Mouse (Mus musculus): ENCODE measurements around the gene Ifitm3. TPM values are rescaled to one million over a fixed set of nuclear protein-coding genes. Genes with fewer than 3 reads are reported as not detected.

Gene Ifitm3
- polyA plus RNA-seq (2015; fragmentation: Nextera tagmentation; extraction: Ambion mirVana) = 36.8 and 54.6 TPM in 2 replicates

- no peak within 1 kb of the TSS for H3K9ac ChIP-seq
- WGBS = 40% methylated on average over 10 of the region's 10 CpGs
Measured at GRCm38 (mm10) chr7:141010593-141010992, at the start of gene Ifitm3. TSS of gene Ifitm3 (minus strand) at chr7:141010770.

GRCm38 (mm10) chr7:141059929-141060328 is 49.4 kb upstream of the Ifitm3 start:
- Histone ChIP-seq H3K36me3 (peaks cover 12% of the 10 kb centered on the region; the same call in 1 of the 2 replicates), H3K4me3 (peak overlapping the region; percentile 76), H3K9ac (peak overlapping the region; percentile 94), H3K4me1 (replicated peaks) (peaks cover 34% of the 10 kb centered on the region), H3K27ac (replicated peaks) (peak overlapping the region; percentile 94), H3K9me3 (no peaks in the 10 kb centered on the region), H3K4me2 (peak overlapping the region; percentile 62), H3K27me3 (no peaks in the 10 kb centered on the region)
- ATAC-seq (ENCODE audit: low FRiP score, low read depth) = peak; percentile 2; the same call in 1 of the 2 replicates
- WGBS = 58% methylated on average over 2 of the region's 2 CpGs

More at GRCm38 (mm10) chr7:141010593-141010992, at the start of gene Ifitm3:
- no peaks in the 10 kb centered on the region for H3K9me3 ChIP-seq
- peak within 1 kb of the TSS; percentile 35 for H3K4me2 ChIP-seq
- no peak for ATAC-seq (ENCODE audit: low FRiP score, low read depth)
- peaks cover 6% of the 10 kb centered on the region; the same call in 1 of the 2 replicates for H3K4me1 ChIP-seq (replicated peaks)
- peak within 1 kb of the TSS; percentile 19; the same call in 1 of the 2 replicates for H3K4me3 ChIP-seq
- no peaks in the 10 kb centered on the region for H3K36me3 ChIP-seq
- H3K27me3 ChIP-seq = no peaks in the 10 kb centered on the region
- H3K27ac ChIP-seq (replicated peaks) = no peak within 1 kb of the TSS

GRCm38 (mm10) chr7:141058601-141059341 is 48.2 kb upstream of the Ifitm3 start:
- WGBS = 95% methylated on average over 14 of the region's 14 CpGs
- Histone ChIP-seq H3K4me2 (no peak overlapping the region), H3K36me3 (0 out of 2 replicates have a peak, but pooled peaks cover 2% of the 10 kb centered on the region), H3K9me3 (no peaks in the 10 kb centered on the region), H3K27ac (replicated peaks) (no peak overlapping the region), H3K27me3 (no peaks in the 10 kb centered on the region), H3K4me3 (no peak overlapping the region), H3K9ac (no peak overlapping the region), H3K4me1 (replicated peaks) (peaks cover 34% of the 10 kb centered on the region)
- no peak for ATAC-seq (ENCODE audit: low FRiP score, low read depth)

GRCm38 (mm10) chr7:141057541-141057940 is 47.0 kb upstream of the Ifitm3 start:
- no peak overlapping the region for H3K27ac ChIP-seq (replicated peaks)
- no peak overlapping the region for H3K4me2 ChIP-seq
- H3K4me1 ChIP-seq (replicated peaks) = peaks cover 27% of the 10 kb centered on the region
- no peak for ATAC-seq (ENCODE audit: low FRiP score, low read depth)
- H3K36me3 ChIP-seq = no peaks in the 10 kb centered on the region
- no peak overlapping the region for H3K4me3 ChIP-seq
- no peak overlapping the region for H3K9ac ChIP-seq
- WGBS = 100% methylated on average over 1 of the region's 1 CpGs
- H3K9me3 ChIP-seq = no peaks in the 10 kb centered on the region
- H3K27me3 ChIP-seq = no peaks in the 10 kb centered on the region

GRCm38 (mm10) chr7:141056976-141057375 is 46.4 kb upstream of the Ifitm3 start:
- H3K36me3 ChIP-seq = no peaks in the 10 kb centered on the region

GRCm38 (mm10) chr7:141055785-141056184 is 45.2 kb upstream of the Ifitm3 start:
- ATAC-seq (ENCODE audit: low FRiP score, low read depth) = no peak
- Histone ChIP-seq H3K9me3 (no peaks in the 10 kb centered on the region), H3K27ac (replicated peaks) (no peak overlapping the region), H3K4me1 (replicated peaks) (peaks cover 16% of the 10 kb centered on the region), H3K36me3 (no peaks in the 10 kb centered on the region), H3K9ac (no peak overlapping the region), H3K27me3 (no peaks in the 10 kb centered on the region), H3K4me2 (no peak overlapping the region), H3K4me3 (no peak overlapping the region)
- WGBS = 89% methylated on average over 4 of the region's 4 CpGs

More at GRCm38 (mm10) chr7:141056976-141057375, 46.4 kb upstream of the Ifitm3 start:
- 91% methylated on average over 6 of the region's 6 CpGs for WGBS
- ATAC-seq (ENCODE audit: low FRiP score, low read depth) = no peak
- Histone ChIP-seq H3K27ac (replicated peaks) (no peak overlapping the region), H3K4me2 (no peak overlapping the region), H3K4me1 (replicated peaks) (peaks cover 21% of the 10 kb centered on the region), H3K9me3 (no peaks in the 10 kb centered on the region), H3K27me3 (no peaks in the 10 kb centered on the region), H3K4me3 (no peak overlapping the region), H3K9ac (no peak overlapping the region)

- H3K4me3 ChIP-seq = no peak overlapping the region
- no peak for ATAC-seq (ENCODE audit: low FRiP score, low read depth)
- WGBS = 86% methylated on average over 2 of the region's 2 CpGs
- H3K4me2 ChIP-seq = no peak overlapping the region
- H3K27me3 ChIP-seq = no peaks in the 10 kb centered on the region
- H3K36me3 ChIP-seq = no peaks in the 10 kb centered on the region
- peaks cover 11% of the 10 kb centered on the region for H3K4me1 ChIP-seq (replicated peaks)
- no peaks in the 10 kb centered on the region for H3K9me3 ChIP-seq
- H3K9ac ChIP-seq = no peak overlapping the region
- no peak overlapping the region for H3K27ac ChIP-seq (replicated peaks)
Measured at GRCm38 (mm10) chr7:141052421-141052820, 41.9 kb upstream of the Ifitm3 start.

GRCm38 (mm10) chr7:141052016-141052415 is 41.4 kb upstream of the Ifitm3 start:
- Histone ChIP-seq H3K4me2 (no peak overlapping the region), H3K27ac (replicated peaks) (no peak overlapping the region), H3K4me1 (replicated peaks) (peaks cover 14% of the 10 kb centered on the region), H3K4me3 (no peak overlapping the region), H3K9ac (no peak overlapping the region), H3K36me3 (no peaks in the 10 kb centered on the region), H3K27me3 (no peaks in the 10 kb centered on the region), H3K9me3 (no peaks in the 10 kb centered on the region)
- ATAC-seq (ENCODE audit: low FRiP score, low read depth) = no peak
- 96% methylated on average over 4 of the region's 4 CpGs for WGBS

GRCm38 (mm10) chr7:141051060-141051685 is 40.6 kb upstream of the Ifitm3 start:
- H3K4me3 ChIP-seq = no peak overlapping the region
- H3K4me2 ChIP-seq = no peak overlapping the region
- no peak overlapping the region for H3K27ac ChIP-seq (replicated peaks)
- H3K4me1 ChIP-seq (replicated peaks) = peaks cover 14% of the 10 kb centered on the region
- 69% methylated on average over 17 of the region's 17 CpGs for WGBS
- no peak for ATAC-seq (ENCODE audit: low FRiP score, low read depth)
- H3K9ac ChIP-seq = no peak overlapping the region
- no peaks in the 10 kb centered on the region for H3K9me3 ChIP-seq
- H3K36me3 ChIP-seq = no peaks in the 10 kb centered on the region
- no peaks in the 10 kb centered on the region for H3K27me3 ChIP-seq

GRCm38 (mm10) chr7:141049326-141049725 is 38.8 kb upstream of the Ifitm3 start:
- WGBS = 82% methylated on average over 2 of the region's 2 CpGs
- peaks cover 14% of the 10 kb centered on the region for H3K4me1 ChIP-seq (replicated peaks)
- H3K9ac ChIP-seq = no peak overlapping the region
- H3K4me2 ChIP-seq = no peak overlapping the region
- no peak overlapping the region for H3K27ac ChIP-seq (replicated peaks)
- H3K9me3 ChIP-seq = no peaks in the 10 kb centered on the region
- ATAC-seq (ENCODE audit: low FRiP score, low read depth) = no peak
- H3K4me3 ChIP-seq = no peak overlapping the region
- H3K27me3 ChIP-seq = no peaks in the 10 kb centered on the region
- no peaks in the 10 kb centered on the region for H3K36me3 ChIP-seq

- Histone ChIP-seq H3K9me3 (no peaks in the 10 kb centered on the region), H3K9ac (peak overlapping the region; percentile 51), H3K4me2 (peak overlapping the region; percentile 92), H3K27me3 (no peaks in the 10 kb centered on the region), H3K36me3 (no peaks in the 10 kb centered on the region), H3K4me1 (replicated peaks) (peaks cover 14% of the 10 kb centered on the region), H3K4me3 (peak overlapping the region; percentile 44), H3K27ac (replicated peaks) (peak overlapping the region; percentile 76)
- peak; percentile 91 for ATAC-seq (ENCODE audit: low FRiP score, low read depth)
- WGBS = 10% methylated on average over 21 of the region's 21 CpGs
Measured at GRCm38 (mm10) chr7:141048226-141049218, 38.0 kb upstream of the Ifitm3 start.
